Mouse (Mus musculus) bone marrow, adult 2 months (tissue): ENCODE measurements at regions not wholly inside any gene's neighbourhood (a gene's known extent, or its start where the extent isn't known, plus 50 kb on each side); places are given as distances from the start of the nearest gene placed in this dataset.

Experiments
- H3K27ac ChIP-seq: fragments of 200-500 bp; 2 replicates; pipeline ENCODE4 v1.5.1; 2012; ENCODE audit warnings: low read depth, mild to moderate bottlenecking, control low read depth, inconsistent platforms, low read length; ENCODE audit not compliant: control insufficient read depth, poor library complexity, insufficient read depth
- H3K4me1 ChIP-seq: fragments of 200-500 bp; 2 replicates; pipeline ENCODE4 v1.6.1; 2011; ENCODE audit warnings: low read length; ENCODE audit not compliant: control insufficient read depth, insufficient read depth
- H3K4me3 ChIP-seq: fragments of 200-500 bp; replicated peaks from 2 replicates; pipeline ENCODE3; 2011; ENCODE audit warnings: mild to moderate bottlenecking, low read depth, low read length, control low read depth; ENCODE audit not compliant: control insufficient read depth
- CTCF ChIP-seq: fragments of 200-500 bp; IDR thresholded peaks from 2 replicates; pipeline ENCODE4 v1.5.1; 2011; ENCODE audit warnings: low read length, control low read depth; ENCODE audit not compliant: control insufficient read depth, insufficient read depth
- POLR2A ChIP-seq: fragments of 200-500 bp; IDR thresholded peaks from 2 replicates; pipeline ENCODE4 v1.6.1; 2011; ENCODE audit warnings: low read depth, mild to moderate bottlenecking, control low read depth, low read length, borderline replicate concordance; ENCODE audit not compliant: control insufficient read depth
- WGBS: fragments of 180-500 bp; shearing (Covaris S2); methylation state at CpG from one replicate; pipeline ENCODE4 v1.1.7; 2018; 5-methylcytosine and 5-hydroxymethylcytosine counted together

DNA sequence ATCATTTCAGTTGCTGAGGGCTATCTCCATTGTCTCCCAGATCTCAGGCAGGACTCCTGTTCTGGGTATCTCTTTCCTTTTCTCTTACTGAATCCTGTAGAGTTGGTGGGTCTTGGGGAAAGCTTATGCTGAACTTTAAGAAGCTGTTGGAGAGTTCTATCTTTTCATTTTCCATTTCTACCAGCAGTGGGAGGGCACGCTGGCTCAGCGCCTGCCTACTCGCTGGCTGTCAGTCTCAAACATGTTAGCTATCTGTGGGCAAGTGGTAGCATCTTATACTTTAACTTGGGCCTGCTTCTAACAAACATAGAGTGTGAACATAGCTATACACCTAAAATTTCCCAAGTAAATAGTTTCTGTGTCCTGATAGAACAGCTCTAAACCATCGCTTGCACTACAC is 125.2 kb upstream of the Pum3 start:
- no peaks in the 10 kb centered on the region for H3K4me1 ChIP-seq
- H3K4me3 ChIP-seq: no peak overlapping the region
- H3K27ac ChIP-seq: no peak overlapping the region
- no peak for TF ChIP-seq POLR2A
- no peak for TF ChIP-seq CTCF
- WGBS: 93% methylated on average over 4 of the region's 4 CpGs

DNA sequence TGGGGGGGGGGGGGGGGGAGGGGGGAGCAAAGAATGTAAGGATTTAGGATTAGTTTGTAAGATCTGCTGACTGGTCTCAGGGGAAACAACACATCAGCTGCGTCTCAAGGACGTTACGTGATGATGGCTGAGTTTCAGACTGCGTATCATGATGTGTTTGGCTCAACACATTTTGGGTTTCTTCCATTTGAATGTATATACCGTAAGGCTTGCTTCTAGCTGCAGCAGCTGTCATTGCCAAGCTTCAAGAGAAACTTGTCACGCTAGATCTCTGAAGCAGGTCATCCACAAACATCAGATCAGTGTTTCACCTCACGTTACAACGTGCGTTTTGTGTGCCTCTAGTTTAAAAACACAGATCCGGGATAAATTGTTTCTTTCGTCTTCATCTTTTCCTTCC is 123.6 kb upstream of the Pum3 start:
- Histone ChIP-seq H3K4me3 (no peak overlapping the region), H3K4me1 (no peaks in the 10 kb centered on the region), H3K27ac (no peak overlapping the region)
- 84% methylated on average over 11 of the region's 11 CpGs for WGBS
- TF ChIP-seq CTCF: no peak
- TF ChIP-seq POLR2A: no peak

DNA sequence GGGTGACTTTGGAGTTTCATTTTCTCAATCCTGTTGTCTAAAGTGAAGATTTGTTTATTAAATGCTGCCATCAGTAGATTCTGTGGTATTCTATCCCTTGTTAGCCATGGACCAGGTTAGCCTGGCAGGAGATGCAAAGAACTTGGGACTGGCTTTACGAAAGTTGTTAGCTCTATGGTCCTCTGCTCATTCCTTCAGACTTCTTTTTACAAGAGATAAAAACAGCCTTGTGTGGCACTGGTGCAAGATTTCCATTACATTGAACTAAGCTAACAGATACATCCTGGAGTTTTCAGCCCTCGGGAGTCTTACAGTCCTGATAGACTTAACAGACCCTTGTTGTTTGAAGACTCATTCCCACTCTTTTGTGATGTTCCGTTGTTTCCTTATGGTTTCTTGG is 108.1 kb upstream of the Pum3 start:
- TF ChIP-seq POLR2A: no peak
- no peak for TF ChIP-seq CTCF
- Histone ChIP-seq H3K27ac (no peak overlapping the region), H3K4me1 (no peaks in the 10 kb centered on the region), H3K4me3 (no peak overlapping the region)
- WGBS: 87% methylated on average over 3 of the region's 3 CpGs

DNA sequence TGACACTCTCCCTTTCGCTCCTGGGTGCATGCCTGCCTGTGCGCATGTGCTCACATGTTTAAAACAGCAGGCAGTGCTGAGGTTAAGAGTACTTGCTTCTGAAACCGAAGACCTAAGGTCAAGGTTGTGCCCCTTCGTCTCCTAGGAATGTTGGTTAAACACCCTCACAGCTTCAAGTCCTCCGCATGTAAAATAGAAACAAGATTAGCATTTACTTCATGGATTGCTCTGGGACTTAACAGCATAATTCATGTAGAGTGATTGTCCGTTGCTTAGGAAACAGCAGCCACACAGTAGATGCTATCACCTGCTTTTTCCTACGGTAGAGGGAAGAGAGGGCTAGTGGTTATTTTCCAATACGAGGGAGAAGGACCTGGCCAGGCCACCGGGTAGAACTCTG is 107.4 kb upstream of the Pum3 start:
- 68% methylated on average over 9 of the region's 9 CpGs for WGBS
- no peak for TF ChIP-seq POLR2A
- TF ChIP-seq CTCF: no peak
- H3K4me3 ChIP-seq: no peak overlapping the region
- H3K4me1 ChIP-seq: no peaks in the 10 kb centered on the region
- H3K27ac ChIP-seq: no peak overlapping the region

DNA sequence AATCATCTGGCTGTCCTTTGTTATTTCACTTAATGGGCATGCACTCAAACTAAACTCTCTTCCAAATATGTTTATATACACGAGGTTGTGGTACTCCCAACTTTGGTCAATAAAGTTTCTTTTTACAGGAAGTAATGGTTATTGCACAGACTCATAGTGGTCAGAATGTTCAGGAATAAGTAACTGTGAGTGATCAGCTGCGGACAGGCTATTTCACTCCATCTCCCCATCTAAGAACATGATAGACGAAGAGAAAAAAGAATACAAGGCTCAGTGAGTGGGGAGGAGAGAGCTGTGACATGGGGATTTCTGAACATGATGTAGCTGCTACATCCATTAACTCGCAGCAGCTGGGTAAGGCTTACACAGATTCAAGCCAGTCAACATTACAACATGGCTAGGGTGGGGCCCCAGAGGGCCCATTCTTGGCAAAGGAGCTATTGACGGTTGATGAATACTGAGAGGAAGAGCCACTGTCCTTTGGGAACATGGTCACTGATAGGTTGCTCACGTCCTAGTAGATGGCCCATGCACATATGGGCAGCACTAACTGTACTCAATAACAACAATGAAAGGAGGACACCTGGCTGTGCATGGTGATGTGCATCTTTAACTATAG is 98.4 kb upstream of the Pum3 start:
- Histone ChIP-seq H3K4me3 (no peak overlapping the region), H3K27ac (no peak overlapping the region), H3K4me1 (no peaks in the 10 kb centered on the region)
- TF ChIP-seq CTCF: no peak
- TF ChIP-seq POLR2A: no peak
- WGBS: 76% methylated on average over 6 of the region's 6 CpGs

DNA sequence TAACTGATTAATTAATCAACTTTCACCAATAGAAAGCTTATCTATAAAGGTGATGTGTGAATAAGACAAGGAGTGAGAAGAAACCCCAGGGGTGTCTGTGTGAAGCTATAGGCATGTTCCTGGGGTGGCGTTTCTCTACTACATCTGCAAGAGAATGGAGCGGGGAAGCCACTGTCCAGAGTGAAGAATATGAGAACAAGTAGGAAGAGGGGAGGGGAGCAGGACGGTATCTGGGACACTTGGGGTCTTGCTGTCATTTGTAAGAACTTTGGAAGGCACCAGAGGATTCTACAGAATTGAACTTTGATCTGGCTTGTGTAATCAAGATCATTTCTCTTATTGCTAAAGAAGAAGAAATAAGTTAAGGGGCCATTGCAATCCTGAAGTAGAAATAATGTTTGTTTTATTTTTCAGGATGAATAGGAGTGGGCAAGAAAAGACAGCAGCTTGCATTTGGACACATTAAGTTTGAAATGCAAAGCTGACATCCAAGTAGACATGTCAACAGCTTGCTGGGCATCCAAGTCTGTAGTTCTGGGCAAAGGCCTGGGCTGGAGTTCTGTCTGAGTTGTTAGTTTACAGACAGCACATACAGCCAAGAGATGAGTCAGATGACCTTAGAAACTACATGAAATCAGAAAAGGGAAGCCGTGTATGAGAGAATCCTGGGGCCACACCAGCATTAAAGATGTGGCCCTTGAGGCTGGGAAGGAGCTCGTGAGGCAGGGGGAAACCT is 89.9 kb upstream of the Pum3 start:
- H3K4me1 ChIP-seq: no peaks in the 10 kb centered on the region
- 75% methylated on average over 5 of the region's 5 CpGs for WGBS
- TF ChIP-seq CTCF (no peak), POLR2A (no peak)
- no peak overlapping the region for H3K4me3 ChIP-seq
- no peak overlapping the region for H3K27ac ChIP-seq

DNA sequence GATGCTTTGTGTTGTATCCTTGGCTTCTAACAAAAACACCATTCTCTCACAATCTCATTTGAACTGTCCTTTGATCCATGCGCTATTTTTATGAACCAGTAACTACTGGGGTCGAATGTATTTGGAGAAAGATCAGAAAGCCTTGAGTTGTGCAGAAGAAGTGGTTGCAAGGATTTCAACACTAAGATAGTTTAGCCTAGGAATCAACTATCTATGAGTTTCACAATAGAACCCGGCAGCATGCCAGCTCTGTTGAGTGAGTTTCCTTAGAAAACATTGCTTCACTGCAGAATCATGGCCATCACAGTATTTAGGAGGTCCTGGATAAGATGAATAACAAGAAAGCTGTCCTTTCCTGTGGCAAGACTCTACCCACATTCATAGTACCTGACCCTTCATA is 84.6 kb upstream of the Pum3 start:
- TF ChIP-seq POLR2A (no peak), CTCF (no peak)
- Histone ChIP-seq H3K27ac (no peak overlapping the region), H3K4me1 (no peaks in the 10 kb centered on the region), H3K4me3 (no peak overlapping the region)
- WGBS: 51% methylated on average over 3 of the region's 3 CpGs

DNA sequence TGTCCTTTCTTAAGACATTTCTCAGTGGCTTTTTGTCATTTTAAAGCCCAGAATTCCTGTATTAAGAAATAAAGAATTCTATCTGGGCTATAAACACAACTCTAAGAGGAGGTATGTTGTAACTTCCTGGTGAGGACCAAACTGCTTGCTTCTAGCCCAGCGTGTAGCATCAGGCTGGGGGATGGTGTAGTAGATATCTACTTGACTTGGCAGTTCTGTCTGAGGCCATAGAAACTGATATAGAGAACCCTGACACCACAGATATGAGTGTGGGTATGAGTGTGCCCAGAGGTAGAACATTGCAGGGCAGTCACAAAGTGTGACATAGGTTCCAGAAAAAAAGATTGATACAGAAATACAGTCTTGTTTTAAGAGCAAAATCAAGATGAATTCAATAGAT is 83.9 kb upstream of the Pum3 start:
- Histone ChIP-seq H3K27ac (no peak overlapping the region), H3K4me1 (no peaks in the 10 kb centered on the region), H3K4me3 (no peak overlapping the region)
- 38% methylated on average over 1 of the region's 1 CpGs for WGBS
- TF ChIP-seq POLR2A: no peak
- no peak for TF ChIP-seq CTCF
